Mouse (Mus musculus) T-helper 1 cell (primary cell): ENCODE data around the gene Ccdc189.
"Not testable (repeated sequence)": the region's sequence is repeated elsewhere in the genome, so short reads cannot be mapped to it uniquely, and the experiment has no call there.

Experiments used
- in situ Hi-C: fragments of 300-600 bp; cut with MboI, MseI; formaldehyde crosslinking; loops from one replicate; pipeline ENCODE4 v1.15.1; 2025; ENCODE audit warnings: high pct_unique_total_duplicates

The Ccdc189 gene

DNA sequence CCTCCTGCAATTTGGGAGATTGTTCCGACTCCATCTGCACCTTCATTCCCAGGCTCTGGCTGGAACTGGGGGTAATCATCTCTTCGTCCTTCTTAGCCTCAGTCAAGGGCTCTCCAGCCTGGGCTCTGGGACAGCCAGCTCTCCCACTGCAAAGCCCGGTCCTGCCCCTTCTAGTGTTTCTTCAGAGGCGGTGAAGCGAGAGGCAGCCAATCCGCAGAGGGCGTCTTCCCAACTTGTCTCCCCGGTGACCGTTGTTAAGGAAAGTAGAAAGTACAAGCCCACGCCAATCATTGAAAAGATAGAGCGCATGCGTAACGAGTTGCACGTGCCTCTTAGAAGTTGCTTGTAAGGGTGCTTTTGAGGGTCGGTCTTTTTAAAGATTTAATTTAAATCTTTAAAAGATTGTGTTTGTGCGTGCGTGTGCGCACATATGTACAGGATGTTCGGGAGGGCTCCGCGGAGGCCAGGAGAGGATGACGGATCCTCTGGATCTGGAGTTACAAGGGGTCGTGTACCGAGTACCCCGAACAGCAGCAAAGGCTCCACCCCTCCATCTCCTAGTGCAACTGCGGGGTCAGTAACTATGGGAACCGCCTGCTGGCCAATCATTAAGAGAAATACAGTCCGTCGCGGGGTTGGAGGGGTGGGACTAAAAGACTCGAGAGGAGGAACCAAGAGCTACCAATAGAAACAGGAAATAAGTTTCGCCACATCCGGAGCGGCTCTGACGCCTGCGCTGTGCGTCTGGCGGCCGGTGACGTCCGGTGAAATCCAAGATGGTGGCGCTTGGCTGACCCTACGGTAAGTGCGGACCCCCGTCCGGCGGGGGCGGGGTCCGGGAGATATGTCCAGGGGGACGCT lies at the start of gene Ccdc189, which contains the start of gene Rnf40:
Gene Ccdc189, minus strand, starts transcription at position 585 of the 861 bp plus-strand sequence.
Gene Rnf40, plus strand, starts transcription at position 757 of the 861 bp plus-strand sequence.
- in situ Hi-C loops, result no loop called here

DNA sequence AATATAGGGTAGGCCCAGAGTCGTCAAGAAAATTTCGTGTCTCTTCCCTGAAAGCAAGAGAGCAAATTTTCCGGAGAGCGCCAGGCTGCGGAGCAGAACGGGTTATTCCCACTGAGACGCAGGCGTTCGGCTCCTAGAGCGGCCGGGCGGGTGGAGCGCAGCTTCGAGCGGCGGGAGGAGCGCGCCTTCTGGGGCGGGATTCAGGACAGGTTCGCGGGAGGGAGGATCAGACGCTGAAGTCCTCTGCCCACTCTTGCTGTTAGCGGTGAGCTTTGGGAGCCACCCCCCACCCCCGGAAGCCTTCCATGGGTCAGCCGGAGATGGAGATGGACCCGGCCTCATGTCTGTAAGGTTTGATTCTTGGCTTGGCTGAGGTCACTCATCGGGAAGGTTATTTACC lies 48.6 kb upstream of the Ccdc189 start:
- in situ Hi-C loops, result no loop called here

DNA sequence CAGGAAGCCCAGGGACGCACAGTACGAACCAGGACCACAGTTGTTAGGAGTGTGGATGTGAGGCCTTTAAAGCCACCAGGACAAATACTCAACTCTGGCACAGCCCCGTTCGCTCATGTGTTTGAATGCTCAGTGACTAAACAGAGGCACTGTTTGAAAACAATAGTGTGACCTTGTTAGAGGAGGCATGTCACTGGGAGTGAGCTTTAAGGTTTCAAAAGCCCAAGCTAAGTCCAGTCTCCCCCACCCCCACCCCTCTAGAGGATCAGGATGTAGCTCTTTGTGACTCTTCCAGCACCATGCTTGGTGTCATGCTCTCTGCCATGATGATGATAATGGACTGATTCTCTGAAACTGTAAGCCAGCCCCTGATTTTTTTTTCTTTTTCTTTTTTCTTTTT lies 43.0 kb upstream of the Ccdc189 start:
- in situ Hi-C loops, result no loop called here

DNA sequence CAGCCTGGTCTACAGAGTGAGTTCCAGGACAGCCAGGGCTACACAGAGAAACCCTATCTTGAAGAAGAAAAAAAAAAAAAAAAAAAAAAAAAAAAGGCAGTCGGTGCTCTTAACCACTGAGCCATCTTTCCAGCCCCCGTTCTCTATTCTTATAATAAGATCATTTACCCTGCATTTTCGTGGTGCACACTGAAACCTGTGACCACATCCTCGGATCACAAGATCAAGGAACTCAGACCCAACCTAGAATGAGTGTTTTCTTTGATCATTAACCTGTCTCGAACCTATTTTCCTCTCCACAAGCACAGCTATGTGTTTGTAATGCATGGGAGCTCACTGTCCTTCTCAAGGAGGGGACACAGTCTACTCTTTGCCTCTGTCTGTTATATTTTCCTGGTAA lies 40.3 kb upstream of the Ccdc189 start:
- in situ Hi-C loops, result loop anchor here (5.0 kb wide), 1 partner anchor 34 kb away; no protein-coding TSS in a partner anchor

DNA sequence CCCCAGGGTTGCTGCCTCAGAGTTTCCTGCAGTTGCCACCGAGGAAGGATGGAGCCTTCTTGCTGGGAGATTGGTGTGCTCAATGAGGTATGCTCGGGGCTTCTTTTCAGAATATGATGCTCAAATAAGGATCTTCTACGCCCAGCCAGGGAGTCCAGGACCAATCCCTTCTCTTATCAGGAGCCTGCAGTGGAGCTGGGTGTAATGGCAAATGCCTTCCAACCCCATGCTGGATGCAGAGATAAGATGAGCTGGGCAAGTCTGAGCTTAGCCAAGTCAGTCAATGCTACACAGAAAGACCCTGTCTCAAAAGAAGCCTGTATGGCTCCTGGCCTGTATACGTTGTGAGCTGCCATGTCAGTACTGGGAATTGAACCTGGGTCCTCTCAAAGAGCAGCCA lies 38.1 kb upstream of the Ccdc189 start:
- in situ Hi-C loops, result loop anchor here (5.0 kb wide), 1 partner anchor 36 kb away; no protein-coding TSS in a partner anchor

DNA sequence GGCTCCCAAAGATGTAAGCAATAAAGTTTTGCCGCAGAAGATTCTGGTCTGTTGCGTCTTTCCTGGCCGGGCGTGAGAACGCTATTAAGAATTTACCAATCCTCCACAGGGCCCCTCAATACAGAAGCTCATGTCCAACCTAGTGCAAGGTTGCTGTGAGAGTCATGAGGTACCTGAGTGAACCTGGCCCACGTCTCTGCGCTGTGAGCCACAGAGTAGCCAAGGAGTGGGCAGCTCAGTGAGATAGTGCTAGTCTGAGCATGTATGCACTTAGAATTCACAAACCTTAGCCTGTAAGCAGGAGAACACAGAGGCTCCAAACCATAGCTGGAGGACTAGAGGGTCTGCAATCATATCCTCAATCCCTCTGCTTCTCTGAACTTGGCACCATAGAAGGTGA lies 37.6 kb upstream of the Ccdc189 start:
- in situ Hi-C loops, result loop anchor here (5.0 kb wide), 1 partner anchor 36 kb away; no protein-coding TSS in a partner anchor

DNA sequence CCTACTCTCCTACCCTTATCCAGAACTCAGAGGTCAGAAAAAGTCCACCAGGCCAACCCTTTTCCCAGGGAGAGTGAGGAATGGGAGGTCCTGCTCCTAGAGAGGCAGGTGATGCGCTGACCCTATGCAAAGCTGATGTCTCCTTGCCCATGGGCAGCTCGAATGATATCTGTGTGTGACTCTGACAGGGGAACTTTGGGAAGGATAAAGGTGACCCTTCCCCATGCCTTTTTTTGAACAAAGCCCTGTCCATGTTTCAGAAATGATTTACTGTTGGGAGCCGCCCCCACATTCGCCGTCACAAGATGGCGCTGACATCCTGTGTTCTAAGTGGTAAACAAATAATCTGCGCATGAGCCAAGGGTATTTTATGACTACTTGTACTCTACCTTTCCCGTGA lies 30.0 kb upstream of the Ccdc189 start:
- in situ Hi-C loops, result not testable (repeated sequence)

DNA sequence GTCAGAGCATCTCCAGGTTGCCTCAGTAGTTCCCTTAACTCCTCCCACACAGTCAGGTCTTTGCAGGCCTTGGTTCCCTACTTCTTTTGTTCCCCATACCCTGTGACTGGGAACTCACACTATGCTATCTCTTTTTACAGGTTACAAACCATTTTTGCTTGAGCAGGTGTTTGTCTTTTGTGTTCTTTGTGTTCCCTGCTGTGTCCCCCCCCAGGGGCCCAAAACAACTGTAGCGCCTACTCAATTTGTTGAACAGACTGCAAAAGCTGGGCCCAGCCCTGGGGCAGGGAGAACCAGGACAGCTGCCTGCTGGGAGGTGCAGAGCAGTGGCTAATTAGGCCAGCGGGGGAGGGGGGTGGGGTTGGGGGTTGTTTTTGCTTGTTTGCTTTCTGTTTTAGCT lies 29.6 kb upstream of the Ccdc189 start:
- in situ Hi-C loops, result no loop called here

DNA sequence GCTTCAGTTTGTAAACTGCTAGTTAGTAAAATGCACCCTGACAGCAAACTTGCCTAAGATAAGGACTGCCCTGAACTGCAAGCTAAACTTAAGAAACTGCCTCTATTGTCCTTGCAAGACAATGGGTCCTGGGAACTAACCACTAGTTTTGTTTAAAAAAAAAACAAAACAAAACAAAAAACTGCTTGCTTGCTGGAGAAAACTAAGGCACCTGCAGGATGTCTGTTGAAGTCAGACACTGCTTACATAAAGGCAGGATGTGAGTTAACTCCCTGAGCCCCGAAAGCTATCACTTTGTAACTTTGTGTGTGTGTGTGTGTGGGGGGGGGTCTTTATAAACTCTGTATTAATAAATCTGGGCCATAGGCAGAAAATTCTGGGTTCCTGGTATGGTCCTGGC lies 28.5 kb upstream of the Ccdc189 start:
- in situ Hi-C loops, result no loop called here

DNA sequence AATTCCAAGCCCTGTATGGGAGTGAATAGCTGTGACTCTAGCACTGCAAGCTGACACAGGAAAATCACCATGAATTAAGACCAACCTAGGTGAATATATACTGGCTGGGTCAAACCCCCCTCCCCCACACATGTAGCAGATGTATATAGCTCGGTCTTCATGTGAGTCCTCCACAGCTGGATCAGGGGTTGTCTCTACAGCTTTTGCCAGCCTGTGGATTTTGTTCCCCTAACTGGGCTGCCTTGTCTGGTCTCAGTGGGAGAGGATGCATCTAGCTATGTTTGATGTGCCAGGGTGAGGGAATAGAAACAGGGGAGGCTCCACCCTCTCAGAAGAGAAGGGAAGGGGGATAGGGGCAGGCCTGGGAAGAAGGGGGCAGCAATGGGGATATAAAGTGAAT lies 27.9 kb upstream of the Ccdc189 start:
- in situ Hi-C loops, result no loop called here

DNA sequence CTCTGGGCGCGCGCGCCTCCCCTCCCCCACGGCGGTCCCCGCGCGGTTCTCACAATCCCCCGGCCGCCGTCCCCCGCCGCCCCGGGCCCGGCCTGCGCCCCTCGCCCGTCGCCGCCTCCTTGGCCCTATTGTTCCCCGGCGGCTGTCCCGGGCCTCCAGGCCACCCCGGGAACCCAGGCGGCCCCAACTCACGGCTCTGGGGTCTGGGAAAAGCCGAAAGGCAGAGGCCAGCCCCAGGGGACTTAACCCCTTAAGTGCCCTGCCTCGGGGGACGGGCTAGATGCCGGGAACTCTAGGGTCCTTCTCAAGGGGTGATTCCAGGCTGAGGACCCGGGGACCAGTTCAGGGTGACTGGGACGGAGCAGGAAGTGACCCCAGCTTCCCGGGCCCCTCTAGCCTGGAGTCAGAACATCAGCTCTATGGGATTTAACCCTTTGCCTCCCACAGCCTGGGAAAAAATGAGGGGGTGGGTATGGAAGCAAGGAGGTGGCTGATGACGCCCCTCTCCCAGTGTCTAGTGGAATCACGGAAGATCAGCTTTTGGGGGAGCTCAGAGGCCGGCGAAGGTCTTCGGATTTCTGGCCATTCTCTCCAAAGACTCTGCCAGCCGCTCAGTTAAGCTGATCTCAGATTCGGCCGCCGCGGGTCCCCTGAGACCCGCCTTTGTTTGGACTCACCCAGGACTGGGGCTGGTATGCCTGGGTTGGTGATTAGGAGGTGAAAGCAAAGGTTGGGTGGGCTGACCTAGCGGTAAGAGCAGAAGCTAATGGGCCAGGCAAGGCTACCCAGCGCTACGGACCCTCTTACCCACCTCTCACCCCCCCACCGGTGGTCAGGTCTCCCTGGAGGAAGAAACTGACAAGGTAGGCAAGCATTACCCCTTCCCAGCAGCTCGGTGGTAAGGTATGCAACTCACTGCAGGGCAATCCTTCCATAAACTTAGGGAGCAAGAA lies 26.8 kb upstream of the Ccdc189 start, which contains the start of gene Zfp629:
Gene Zfp629, minus strand, starts transcription at position 907 of the 953 bp plus-strand sequence.
- in situ Hi-C loops, result no loop called here

DNA sequence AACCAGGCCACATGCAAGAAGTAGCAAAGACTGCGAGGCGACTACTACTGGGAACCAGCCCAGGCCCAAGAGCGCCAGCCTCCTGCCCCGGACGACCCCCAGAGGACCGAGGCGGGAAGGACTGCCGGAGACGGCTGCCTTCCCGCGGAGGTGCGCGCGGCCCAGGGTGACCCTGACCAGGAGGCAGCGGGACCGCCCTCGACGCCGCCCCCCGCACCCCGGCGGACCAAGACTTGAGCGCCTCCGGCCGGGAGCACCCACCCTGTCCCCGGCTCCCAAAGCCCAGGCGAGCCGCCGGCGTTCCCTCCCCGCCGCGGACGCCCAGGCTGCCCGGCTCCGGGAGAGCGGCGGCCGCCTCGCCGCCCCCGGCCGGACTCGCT lies 26.1 kb upstream of the Ccdc189 start:
- in situ Hi-C loops, result no loop called here

DNA sequence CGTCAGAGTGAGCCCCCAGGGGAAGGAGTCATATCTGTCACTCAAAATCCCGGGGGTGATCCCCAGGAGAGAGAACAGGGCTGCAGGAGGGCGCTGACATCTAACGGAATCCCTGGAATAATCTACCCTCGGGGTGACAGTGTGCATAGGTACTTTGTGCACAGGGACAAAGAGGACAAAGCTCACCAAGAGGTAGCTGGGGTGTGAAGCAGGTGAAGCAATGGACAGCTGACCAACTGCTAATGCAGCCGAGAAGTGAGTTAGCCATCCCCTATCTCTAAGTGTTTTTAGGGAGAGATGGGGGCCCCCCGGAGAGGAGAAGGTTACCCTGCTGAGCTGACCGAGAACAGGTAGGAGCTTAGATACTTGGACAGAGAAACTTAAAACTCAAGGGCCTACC lies 25.7 kb upstream of the Ccdc189 start:
- in situ Hi-C loops, result no loop called here

DNA sequence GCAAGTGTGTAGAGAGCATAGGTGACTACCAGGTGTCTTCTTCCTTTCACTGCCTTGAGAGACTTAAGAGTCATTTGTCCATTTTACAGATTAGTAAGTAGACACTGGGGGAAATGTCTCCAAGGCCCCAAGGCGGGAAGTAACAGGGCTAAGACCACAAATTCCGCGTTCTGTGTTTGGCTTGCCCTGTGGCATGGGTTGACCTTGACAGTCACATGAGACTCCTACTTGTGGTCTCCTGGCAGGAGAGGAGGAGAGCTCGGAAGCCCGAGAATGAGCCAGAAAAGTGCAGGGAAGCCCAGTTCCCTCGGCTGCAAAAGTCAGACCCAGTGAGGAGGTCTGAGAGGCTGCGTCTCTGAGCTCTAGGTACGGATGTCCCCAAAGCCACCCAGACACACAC lies 25.1 kb upstream of the Ccdc189 start:
- in situ Hi-C loops, result no loop called here

DNA sequence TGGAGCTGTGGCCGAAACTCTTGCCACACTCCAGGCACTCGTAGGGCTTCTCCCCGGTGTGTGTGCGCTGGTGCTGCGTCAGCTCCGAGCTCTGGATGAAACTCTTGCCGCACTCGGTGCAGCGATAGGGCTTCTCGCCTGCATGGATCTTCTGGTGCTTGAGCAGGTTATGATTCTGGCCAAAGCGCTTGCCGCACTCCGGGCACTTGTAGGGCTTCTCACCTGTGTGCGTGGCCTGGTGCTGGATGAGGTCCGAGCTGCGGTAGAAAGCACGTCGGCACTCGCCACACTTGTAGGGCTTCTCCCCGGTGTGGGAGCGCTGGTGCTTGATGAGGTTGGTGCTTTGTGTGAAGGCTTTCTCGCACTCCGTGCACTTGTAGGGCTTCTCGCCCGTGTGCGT lies 23.2 kb upstream of the Ccdc189 start:
- in situ Hi-C loops, result no loop called here

DNA sequence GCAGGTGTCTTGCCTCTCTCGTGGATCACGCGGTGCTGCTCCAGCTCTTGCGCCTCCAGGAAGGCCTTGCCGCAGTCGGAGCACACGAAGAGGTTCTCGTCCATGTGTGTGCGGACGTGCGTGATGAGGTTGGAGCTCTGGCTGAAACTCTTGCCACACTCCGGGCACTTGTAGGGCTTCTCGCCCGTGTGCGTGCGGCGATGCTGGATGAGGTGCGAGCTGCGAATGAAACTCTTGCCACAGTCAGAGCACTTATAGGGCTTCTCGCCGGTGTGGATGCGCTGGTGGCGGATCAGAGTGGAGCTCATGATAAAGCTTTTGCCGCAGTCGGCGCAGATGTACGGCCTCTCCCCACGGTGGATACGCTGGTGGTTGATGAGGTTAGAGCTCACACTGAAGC lies 22.6 kb upstream of the Ccdc189 start:
- in situ Hi-C loops, result no loop called here

DNA sequence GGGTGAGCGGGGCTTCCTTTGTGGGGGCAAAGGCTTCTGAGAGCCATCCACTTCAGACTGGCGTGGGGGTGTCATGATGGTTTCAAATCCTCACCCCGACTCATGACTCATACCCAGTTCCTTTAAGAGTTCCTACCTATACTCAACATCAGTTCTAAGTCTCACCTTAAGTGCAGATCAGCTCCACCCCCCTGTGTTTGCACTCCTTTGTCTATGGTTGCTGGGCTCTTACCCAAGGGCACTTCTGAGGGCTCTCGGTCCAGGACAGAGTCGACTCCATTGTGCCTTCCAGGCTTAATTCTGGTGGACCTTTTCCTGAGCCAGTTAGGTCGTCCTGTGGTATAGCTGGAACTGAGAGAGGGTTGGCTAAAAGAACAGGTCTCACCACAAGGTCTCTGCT lies 18.8 kb upstream of the Ccdc189 start:
- in situ Hi-C loops, result no loop called here

DNA sequence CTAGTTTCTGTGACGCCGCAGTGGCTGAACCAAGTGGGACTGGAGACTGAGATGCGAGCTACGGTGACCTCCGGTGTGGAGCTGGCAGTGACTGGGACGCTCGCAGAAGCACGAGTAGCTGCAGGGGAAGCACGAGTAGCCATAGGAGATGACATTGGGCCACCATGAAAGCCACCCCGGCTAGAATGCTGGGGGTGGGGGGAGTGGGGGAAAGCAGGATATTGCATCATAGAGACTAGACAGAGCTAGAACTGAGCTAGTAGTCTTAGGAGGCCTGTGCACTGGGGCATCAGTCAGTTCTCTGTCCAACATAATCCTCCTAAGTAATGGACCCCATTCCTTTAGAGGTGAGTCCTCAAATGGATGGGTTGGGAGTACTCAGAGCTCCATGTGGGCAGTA lies 15.9 kb upstream of the Ccdc189 start:
- in situ Hi-C loops, result no loop called here

DNA sequence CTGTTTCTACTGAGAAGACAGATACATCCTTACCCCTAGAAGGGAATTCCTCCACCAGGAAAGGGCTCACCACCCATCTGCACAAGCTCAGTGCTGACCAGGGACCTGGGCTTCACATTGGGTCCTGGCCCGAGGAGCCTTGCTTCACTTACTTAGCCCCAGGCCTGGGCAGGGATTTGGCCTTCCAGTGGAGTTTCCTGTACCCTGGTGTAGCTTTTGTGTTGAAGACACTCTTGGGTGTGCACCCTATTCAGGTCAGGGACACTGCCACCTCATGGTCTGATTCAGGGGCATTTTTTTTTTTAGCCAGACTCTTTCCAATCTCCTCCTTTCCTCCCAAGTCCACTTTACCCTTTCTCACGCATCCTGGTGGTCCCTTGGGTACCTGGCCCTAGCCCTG lies 14.5 kb upstream of the Ccdc189 start:
- in situ Hi-C loops, result no loop called here

DNA sequence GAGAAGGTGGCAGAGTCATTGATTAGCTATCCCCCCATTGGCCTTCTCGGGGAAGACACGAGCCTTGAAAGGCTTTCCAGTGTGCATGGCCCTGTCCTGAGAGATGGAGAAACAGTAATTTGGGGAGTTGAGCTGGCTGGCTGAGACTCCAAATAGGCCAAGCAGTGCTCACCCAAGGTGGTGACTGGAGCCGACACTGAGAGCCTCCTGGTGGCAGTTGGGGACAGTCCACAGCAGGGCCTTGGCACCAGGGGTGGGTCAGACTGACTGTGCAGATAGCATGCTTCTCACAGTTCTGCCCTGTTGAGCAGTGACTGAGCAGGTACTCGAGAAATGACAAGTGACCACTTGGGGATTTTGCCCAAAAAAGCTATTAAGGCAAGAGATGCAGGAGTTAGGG lies 13.3 kb upstream of the Ccdc189 start:
- in situ Hi-C loops, result no loop called here

DNA sequence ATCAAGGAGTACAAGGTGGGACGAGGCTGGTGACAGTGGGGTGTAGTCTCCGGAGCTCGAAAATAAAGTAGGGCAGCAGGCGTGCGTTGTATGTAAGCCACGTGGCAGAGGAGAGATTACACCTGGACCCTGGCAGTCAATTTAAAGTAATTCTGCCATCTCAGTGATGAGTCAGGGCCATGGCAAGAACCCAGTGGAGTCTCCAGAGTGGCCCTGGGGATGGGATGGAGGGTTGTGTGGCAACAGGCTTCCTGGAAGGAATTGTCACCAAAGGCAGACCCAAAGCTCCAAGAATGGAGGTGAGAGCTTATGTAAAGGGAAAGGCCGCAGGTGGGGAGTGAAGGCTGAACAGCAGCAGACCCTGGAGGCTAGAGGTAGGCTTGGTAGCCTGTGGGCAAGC lies 12.2 kb upstream of the Ccdc189 start:
- in situ Hi-C loops, result no loop called here

DNA sequence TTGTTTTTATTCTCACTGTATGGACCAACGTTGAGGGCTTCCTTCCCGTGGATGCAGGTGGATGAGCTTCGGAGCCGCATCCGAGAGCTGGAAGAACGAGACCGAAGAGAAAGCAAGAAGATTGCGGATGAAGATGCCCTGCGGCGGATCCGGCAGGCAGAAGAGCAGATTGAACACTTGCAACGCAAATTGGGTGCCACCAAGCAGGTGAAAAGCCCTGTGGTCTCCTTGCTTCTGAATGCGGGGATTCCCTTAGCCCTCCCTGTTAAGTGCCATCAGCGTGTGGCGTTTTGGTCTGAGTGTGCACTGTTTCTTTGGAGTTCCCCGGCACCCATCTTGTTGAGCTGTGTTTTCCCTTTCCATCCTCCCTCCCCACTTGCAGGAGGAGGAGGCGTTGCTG lies 8.4 kb upstream of the Ccdc189 start:
- in situ Hi-C loops, result loop anchor here (5.0 kb wide), 1 partner anchor 51 kb away; no protein-coding TSS in a partner anchor
